Mouse (Mus musculus) heart, embryonic 10.5 days (tissue): ENCODE measurements around the gene Ntrk2. TPM values are rescaled to one million over a fixed set of nuclear protein-coding genes. Genes with fewer than 3 reads are reported as not detected.

ENCODE experiments used
- DNase-seq: peaks from one replicate; pipeline ENCODE4 v3.0.0-alpha.2; 2017; ENCODE audit warnings: low spot score
- H3K27ac ChIP-seq: fragments of 300-500 bp; sonication (generic); 2 replicates; pipeline ENCODE4 v1.5.1; 2016; ENCODE audit warnings: mild to moderate bottlenecking
- H3K27me3 ChIP-seq: fragments of 300-500 bp; sonication (generic); 2 replicates; pipeline ENCODE4 v1.6.1; 2016; ENCODE audit warnings: mild to moderate bottlenecking; ENCODE audit not compliant: poor library complexity, insufficient read depth, severe bottlenecking
- H3K36me3 ChIP-seq: fragments of 300-500 bp; sonication (generic); 2 replicates; pipeline ENCODE4 v1.6.1; 2016; ENCODE audit warnings: mild to moderate bottlenecking, moderate library complexity
- H3K4me1 ChIP-seq: fragments of 300-500 bp; sonication (generic); 2 replicates; pipeline ENCODE4 v1.6.1; 2016; ENCODE audit warnings: mild to moderate bottlenecking
- H3K4me3 ChIP-seq: fragments of 300-500 bp; sonication (generic); 2 replicates; pipeline ENCODE4 v1.5.1; 2016; ENCODE audit warnings: mild to moderate bottlenecking, moderate library complexity
- H3K9me3 ChIP-seq: fragments of 300-500 bp; sonication (generic); 2 replicates; pipeline ENCODE4 v1.6.1; 2016; ENCODE audit warnings: mild to moderate bottlenecking, moderate library complexity
- WGBS: fragments of 180-500 bp; shearing (Covaris S2); methylation state at CpG from one replicate; pipeline ENCODE4 v1.1.7; 2016; 5-methylcytosine and 5-hydroxymethylcytosine counted together
- polyA plus RNA-seq: library from polyadenylated mRNA; unstranded; fragments of >200 nt; fragmentation: Nextera tagmentation; extraction: Ambion mirVana; gene quantifications from 2 replicates; pipeline ENCODE4 v1.2.1, GENCODE M21; 2016

Gene Ntrk2
- polyA plus RNA-seq, 1 experiment from 2014 or later: 5.6 TPM

DNA sequence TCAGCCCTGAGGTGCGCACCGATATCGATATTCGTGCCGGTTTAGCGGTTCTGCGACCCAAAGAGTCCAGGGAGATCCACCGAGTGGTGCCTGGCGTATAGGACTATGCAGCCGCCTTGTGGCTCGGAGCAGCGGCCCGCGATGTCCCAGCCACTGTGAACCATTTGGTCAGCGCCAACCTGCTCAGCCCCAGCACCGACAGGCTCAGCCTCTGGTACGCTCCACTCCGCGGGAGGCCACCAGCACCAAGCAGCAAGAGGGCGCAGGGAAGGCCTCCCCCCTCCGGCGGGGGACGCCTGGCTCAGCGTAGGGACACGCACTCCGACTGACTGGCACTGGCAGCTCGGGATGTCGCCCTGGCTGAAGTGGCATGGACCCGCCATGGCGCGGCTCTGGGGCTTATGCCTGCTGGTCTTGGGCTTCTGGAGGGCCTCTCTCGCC lies 2.0 kb downstream of the Ntrk2 start:
- H3K27ac ChIP-seq: no peak overlapping the region
- H3K27me3 ChIP-seq: peaks cover 66% of the 10 kb centered on the region
- no peak for DNase-seq
- peak overlapping the region; percentile 72 for H3K4me3 ChIP-seq
- WGBS: 1% methylated on average over 32 of the region's 32 CpGs
- H3K9me3 ChIP-seq: no peaks in the 10 kb centered on the region
- no peaks in the 10 kb centered on the region for H3K36me3 ChIP-seq
- peaks cover 19% of the 10 kb centered on the region for H3K4me1 ChIP-seq

DNA sequence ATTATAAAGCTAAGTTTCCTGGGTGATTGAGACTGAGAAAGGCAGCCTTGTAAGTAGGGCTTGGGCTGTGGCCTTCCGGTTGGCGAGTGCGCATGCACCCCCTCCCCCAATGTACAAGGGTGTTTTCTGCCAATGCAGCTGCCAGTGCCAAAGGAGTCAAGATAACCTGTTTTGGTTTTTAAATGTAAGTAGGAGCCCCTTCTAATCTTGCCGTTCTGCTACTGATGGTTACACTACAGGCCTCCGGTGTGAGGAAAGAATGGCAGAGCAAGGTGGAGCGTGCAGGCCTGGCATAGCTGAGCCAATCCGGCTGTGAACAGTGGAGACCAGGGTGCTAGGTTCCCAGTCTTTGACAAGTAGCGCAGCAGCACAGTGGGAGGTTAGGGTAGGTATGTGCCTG lies 3.6 kb downstream of the Ntrk2 start:
- peaks cover 19% of the 10 kb centered on the region for H3K4me1 ChIP-seq
- WGBS: 77% methylated on average over 8 of the region's 8 CpGs
- H3K36me3 ChIP-seq: no peaks in the 10 kb centered on the region
- H3K9me3 ChIP-seq: no peaks in the 10 kb centered on the region
- no peak overlapping the region for H3K27ac ChIP-seq
- DNase-seq: no peak
- no peak overlapping the region for H3K4me3 ChIP-seq
- peaks cover 58% of the 10 kb centered on the region for H3K27me3 ChIP-seq

DNA sequence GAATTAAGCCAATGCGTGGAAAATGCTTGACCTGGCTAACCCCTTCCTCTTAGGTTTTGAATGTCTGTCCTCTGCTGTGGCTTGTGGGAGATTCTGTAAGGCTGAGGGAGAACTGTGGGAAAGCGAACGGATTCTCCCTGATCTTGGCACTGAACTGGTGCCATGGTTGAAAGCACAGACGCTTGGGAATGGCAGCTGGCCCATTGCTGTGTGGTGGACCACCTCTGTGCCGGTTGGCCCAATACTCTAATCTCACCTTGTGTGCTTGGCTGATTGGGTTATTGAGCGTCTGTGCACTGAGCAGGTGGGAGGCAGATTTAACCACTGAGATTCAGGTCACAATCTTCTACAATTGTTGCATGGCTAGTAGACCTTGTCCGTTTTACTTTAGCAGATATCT lies 18.4 kb downstream of the Ntrk2 start:
- Histone ChIP-seq H3K27ac (no peak overlapping the region), H3K27me3 (no peaks in the 10 kb centered on the region), H3K4me3 (no peak overlapping the region), H3K4me1 (no peaks in the 10 kb centered on the region), H3K9me3 (no peaks in the 10 kb centered on the region), H3K36me3 (no peaks in the 10 kb centered on the region)
- no peak for DNase-seq
- WGBS: 87% methylated on average over 7 of the region's 7 CpGs

DNA sequence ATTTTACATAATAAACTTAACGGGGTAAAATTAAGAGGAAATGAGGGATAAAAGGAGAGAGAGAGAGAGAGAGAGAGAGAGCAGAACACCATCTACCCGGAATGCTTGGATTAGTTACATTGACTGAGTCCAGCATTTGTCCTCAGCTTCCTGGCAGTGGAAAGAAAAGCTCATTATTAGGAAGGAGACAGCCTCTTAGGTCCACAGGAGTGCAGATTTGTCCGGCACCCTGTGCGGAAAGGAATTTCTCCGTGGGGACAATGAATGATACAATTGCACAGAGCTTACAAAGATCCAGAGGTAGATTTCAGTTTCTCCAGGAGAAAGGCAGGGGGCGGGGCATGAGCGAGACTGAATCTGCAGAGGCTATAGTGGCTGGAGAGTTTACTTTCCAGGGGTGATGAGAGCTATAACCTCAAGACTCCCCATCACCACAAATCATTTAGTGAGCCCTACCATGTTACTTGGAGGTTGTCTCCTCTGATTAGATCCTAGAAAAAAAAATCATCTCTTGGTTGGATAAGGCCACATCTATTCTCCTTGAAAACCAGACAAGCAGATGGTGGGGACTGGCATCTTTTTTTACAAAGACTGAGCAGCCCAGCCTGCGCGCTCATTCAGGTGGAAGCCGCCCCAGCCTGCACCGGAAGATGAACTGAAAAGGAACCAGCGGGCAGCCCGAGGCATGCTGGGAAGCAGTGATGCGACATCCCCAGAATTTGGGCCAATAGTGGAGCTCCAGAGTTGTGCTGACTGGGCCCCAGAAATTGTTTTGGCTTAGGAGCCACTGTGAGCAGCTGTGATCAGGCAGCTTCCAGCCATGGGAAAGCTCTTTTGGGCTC lies 20.2 kb downstream of the Ntrk2 start:
- no peak overlapping the region for H3K4me3 ChIP-seq
- DNase-seq: no peak
- no peaks in the 10 kb centered on the region for H3K27me3 ChIP-seq
- 76% methylated on average over 14 of the region's 14 CpGs for WGBS
- no peaks in the 10 kb centered on the region for H3K4me1 ChIP-seq
- H3K36me3 ChIP-seq: no peaks in the 10 kb centered on the region
- no peaks in the 10 kb centered on the region for H3K9me3 ChIP-seq
- H3K27ac ChIP-seq: no peak overlapping the region

DNA sequence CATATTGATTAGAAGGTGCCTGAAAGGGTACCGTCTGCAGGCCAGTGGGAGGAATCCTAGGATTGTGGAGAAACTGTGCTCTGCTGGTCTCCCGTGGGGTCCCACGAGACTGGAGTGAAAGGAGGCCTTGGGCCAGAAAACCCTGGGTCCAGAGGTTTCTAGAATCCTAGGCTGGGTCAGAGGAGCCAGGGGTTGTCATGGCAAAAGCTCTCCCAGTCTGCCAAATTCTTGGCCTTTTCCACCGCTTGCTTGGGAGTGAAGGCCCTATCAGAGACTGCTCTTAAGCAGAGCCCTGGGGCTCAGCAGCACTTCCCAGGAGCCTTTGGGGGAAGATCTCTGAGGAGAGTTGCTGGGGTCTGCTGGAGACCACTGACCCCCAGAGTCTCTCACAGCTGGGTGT lies 25.6 kb downstream of the Ntrk2 start:
- Histone ChIP-seq H3K9me3 (no peaks in the 10 kb centered on the region), H3K4me3 (no peak overlapping the region), H3K27me3 (no peaks in the 10 kb centered on the region), H3K27ac (no peak overlapping the region), H3K36me3 (no peaks in the 10 kb centered on the region), H3K4me1 (no peaks in the 10 kb centered on the region)
- WGBS: 71% methylated on average over 4 of the region's 4 CpGs
- DNase-seq: no peak

DNA sequence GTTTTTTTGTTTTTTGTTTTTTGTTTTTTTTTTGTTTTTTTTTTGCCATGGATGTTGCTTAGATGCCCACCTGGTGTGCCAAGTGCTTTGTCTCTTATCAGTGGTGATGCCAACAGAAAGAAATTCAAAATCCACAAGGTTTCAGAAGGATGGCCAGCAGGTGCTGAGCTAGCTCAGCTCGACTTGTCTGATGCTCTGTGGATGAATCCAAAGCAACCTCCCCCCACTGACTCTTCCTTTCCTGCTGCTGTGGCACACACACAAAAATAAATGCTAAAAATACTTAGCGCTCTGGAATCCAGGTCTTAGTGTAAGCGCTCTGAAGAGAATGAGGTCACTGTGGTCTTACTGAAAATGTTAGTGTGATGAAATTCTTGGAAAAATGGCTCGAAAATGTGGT lies 28.4 kb downstream of the Ntrk2 start:
- Histone ChIP-seq H3K27ac (no peak overlapping the region), H3K9me3 (no peaks in the 10 kb centered on the region), H3K27me3 (no peaks in the 10 kb centered on the region), H3K36me3 (no peaks in the 10 kb centered on the region), H3K4me1 (no peaks in the 10 kb centered on the region), H3K4me3 (no peak overlapping the region)
- WGBS: 68% methylated on average over 4 of the region's 4 CpGs
- DNase-seq: no peak

DNA sequence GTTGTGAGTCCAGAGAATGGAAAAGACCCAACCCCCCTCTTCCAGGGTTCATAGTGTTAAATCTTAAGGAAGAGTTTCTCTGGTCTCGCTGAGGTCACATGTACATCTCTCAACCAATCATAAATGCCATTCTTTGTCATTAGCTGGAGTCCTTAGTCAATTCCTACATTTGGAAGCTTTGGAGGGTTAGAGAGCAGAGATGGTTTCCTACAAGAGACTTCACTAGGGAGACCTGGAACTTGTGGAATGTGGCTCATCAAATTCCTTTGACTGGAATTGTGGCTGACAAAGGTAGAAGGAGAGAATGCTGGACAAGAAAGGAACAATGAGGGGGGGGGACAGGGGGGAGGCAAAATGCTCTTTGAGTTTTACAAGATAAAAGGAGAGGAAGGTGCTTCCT lies 30.5 kb downstream of the Ntrk2 start:
- H3K4me1 ChIP-seq: 0 out of 2 replicates have a peak, but pooled peaks cover 5% of the 10 kb centered on the region
- no peaks in the 10 kb centered on the region for H3K36me3 ChIP-seq
- H3K4me3 ChIP-seq: no peak overlapping the region
- no peaks in the 10 kb centered on the region for H3K9me3 ChIP-seq
- no peak for DNase-seq
- WGBS: 88% methylated on average over 1 of the region's 1 CpGs
- no peaks in the 10 kb centered on the region; the same call in 1 of the 2 replicates for H3K27me3 ChIP-seq
- no peak overlapping the region for H3K27ac ChIP-seq

DNA sequence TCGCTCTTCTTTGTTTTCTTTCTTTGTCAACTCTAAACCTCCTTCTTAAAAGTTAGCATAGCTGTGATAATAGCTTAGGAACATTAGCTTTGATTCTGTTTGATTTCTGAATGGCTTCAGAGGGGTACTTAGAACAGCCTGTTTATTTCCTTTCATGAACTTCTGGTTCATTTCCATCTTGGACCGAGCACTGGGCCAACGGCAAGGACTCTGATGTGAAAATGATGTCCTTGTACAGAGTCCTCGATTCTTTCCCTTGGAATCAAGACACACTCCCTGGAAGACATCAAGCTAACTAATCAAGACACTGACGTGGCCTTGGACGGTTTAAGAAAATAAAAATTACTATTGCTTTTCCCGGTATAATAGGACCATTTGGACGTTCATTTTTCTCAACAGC lies 31.7 kb downstream of the Ntrk2 start:
- no peaks in the 10 kb centered on the region; the same call in 1 of the 2 replicates for H3K27me3 ChIP-seq
- H3K27ac ChIP-seq: no peak overlapping the region
- WGBS: 82% methylated on average over 8 of the region's 8 CpGs
- H3K36me3 ChIP-seq: no peaks in the 10 kb centered on the region
- no peaks in the 10 kb centered on the region for H3K9me3 ChIP-seq
- 0 out of 2 replicates have a peak, but pooled peaks cover 5% of the 10 kb centered on the region for H3K4me1 ChIP-seq
- no peak for DNase-seq
- no peak overlapping the region for H3K4me3 ChIP-seq

DNA sequence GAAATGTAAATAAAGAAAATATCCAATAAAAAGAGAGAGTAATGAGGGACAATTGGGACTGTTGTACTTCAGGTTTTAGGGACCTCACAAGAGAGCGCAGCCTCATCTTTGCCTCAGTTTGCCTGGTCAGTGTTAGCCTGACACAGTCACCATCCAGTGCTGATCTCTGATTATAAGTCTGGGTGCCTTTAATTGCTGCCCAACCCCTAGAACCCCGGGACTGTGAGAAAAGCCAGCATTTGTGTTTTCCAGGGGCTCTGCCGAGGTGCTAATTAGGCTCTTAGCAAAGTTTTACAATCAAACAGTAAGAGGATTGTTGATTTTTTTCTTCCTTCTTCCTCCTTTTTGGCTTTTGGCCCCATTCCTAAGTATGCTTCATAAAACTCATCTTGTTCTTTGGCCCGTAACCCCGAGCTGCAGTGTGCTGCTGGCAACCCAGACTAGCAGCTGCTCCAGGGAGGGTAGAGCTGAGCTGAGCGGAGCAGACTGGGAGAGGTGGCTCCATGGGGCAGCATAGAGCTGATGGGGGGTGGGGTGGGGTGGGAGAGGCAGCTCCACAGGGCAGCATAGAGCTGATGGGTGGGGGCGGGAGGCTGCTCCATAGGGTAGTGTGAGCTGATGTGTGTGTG lies 34.5 kb downstream of the Ntrk2 start:
- no peak overlapping the region for H3K4me3 ChIP-seq
- H3K27me3 ChIP-seq: no peaks in the 10 kb centered on the region; the same call in 1 of the 2 replicates
- no peaks in the 10 kb centered on the region for H3K36me3 ChIP-seq
- H3K4me1 ChIP-seq: 0 out of 2 replicates have a peak, but pooled peaks cover 5% of the 10 kb centered on the region
- no peak for DNase-seq
- no peak overlapping the region for H3K27ac ChIP-seq
- 27% methylated on average over 6 of the region's 7 CpGs for WGBS
- no peaks in the 10 kb centered on the region for H3K9me3 ChIP-seq

DNA sequence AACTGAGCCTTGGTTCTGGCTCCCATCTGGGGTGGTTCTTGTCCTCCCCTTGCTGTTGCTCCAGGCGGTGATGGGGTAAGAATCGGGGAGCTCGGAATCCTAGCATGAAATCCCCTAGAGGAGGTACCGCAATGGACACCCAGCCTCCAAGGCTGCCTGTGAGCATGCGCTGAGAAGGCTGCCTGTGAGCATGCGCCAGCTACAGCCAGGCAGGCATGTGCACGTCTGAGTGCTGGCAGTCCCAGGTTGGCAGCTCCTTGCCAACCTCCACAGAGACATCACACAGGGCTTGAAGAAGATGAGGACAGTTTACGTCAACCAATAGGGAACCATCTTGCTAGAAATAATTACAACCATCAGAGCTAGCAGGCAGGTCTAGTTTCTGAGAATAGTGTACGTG lies 37.5 kb downstream of the Ntrk2 start:
- no peaks in the 10 kb centered on the region for H3K36me3 ChIP-seq
- no peak overlapping the region for H3K27ac ChIP-seq
- no peak for DNase-seq
- 81% methylated on average over 9 of the region's 9 CpGs for WGBS
- no peaks in the 10 kb centered on the region for H3K9me3 ChIP-seq
- H3K27me3 ChIP-seq: no peaks in the 10 kb centered on the region; the same call in 1 of the 2 replicates
- 0 out of 2 replicates have a peak, but pooled peaks cover 5% of the 10 kb centered on the region for H3K4me1 ChIP-seq
- no peak overlapping the region for H3K4me3 ChIP-seq

DNA sequence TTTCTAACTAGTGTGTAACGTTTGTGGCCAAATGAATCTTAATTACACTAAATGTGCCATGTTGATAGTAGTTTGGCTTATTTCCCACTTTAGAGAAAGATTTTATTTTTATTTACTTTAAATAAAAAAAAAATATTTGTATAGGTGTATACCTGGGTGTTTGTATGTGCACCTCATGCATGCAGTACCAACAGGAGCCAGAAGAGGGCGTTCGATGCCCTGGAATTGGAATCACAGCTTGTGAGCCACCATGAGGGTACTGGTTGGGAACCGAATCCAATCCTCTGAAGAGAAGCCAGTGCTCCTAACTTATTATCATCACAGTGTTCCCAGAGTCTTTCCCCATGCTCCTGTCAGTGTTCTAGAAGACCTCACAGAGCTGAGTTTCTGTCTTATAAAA lies 42.2 kb downstream of the Ntrk2 start:
- Histone ChIP-seq H3K36me3 (no peaks in the 10 kb centered on the region), H3K27me3 (no peaks in the 10 kb centered on the region), H3K4me1 (no peaks in the 10 kb centered on the region), H3K27ac (no peak overlapping the region), H3K4me3 (no peak overlapping the region), H3K9me3 (no peaks in the 10 kb centered on the region)
- DNase-seq: no peak
- WGBS: 83% methylated on average over 4 of the region's 4 CpGs

DNA sequence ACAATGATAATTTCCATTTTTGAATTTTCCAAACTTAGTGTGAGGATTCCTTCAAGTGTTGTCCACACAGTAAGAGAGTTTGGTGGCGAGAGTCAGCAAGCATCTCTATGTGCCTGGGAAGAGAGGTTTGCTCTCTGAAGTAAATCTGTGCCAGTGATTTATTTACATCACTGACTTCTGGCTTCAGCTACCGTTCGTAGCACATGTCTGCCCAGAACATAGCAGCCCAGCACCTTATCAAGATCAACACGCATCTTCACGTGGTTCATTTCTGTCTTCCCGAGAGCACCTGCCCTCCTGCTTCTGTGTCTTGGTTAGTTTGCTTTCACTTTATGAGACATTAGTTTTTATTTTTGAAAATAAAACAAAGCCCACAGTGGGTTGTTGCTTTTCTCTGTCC lies 47.3 kb downstream of the Ntrk2 start:
- Histone ChIP-seq H3K36me3 (no peaks in the 10 kb centered on the region), H3K4me3 (no peak overlapping the region)
- 81% methylated on average over 6 of the region's 6 CpGs for WGBS

DNA sequence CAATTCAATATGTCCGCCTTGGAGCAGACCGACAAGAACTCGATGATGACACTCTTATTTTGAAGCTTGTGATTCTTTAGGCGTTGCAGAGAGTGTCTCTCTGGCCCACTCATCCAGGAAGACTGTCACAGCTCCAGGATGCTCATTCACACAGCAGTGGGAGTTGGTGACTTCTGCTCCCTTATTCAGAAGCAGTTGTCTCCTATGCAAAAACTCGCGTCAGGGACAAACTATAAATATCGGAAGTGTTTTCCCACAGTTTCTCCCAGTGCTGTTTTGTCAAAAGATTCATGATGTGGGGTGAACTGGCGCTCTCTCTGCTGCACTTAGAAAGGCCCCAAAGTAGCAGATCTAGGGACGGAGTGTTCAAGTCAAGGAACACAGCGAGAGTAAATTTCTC lies 59.9 kb downstream of the Ntrk2 start:
- Histone ChIP-seq H3K36me3 (no peaks in the 10 kb centered on the region), H3K4me1 (no peaks in the 10 kb centered on the region), H3K4me3 (no peak overlapping the region), H3K27ac (no peak overlapping the region), H3K27me3 (no peaks in the 10 kb centered on the region), H3K9me3 (no peaks in the 10 kb centered on the region)
- WGBS: 89% methylated on average over 10 of the region's 10 CpGs
- DNase-seq: no peak

More for the DNA sequence above, 47.3 kb downstream of the Ntrk2 start:
- Histone ChIP-seq H3K4me1 (no peaks in the 10 kb centered on the region), H3K27ac (no peak overlapping the region), H3K27me3 (no peaks in the 10 kb centered on the region), H3K9me3 (no peaks in the 10 kb centered on the region)
- DNase-seq: no peak
